Mouse (Mus musculus) liver, adult 2 months (tissue): ENCODE measurements around the gene Sumo3. TPM values are rescaled to one million over a fixed set of nuclear protein-coding genes. Genes with fewer than 3 reads are reported as not detected.

Experiments
- DNase-seq: peaks from one replicate; pipeline ENCODE4 v3.0.0-alpha.2; 2011; ENCODE audit warnings: low read depth, low spot score; ENCODE audit errors: extremely low read depth
- H3K27ac ChIP-seq: fragments of 200-500 bp; replicated peaks from 2 replicates; pipeline ENCODE4 v1.5.1; 2012; ENCODE audit warnings: low read depth, mild to moderate bottlenecking, control low read depth, inconsistent platforms, low read length; ENCODE audit not compliant: insufficient read depth
- H3K27me3 ChIP-seq: fragments of 200-500 bp; 2 replicates; pipeline ENCODE4 v1.6.1; 2012; ENCODE audit warnings: mild to moderate bottlenecking, moderate library complexity, low read length, inconsistent platforms; ENCODE audit not compliant: control insufficient read depth, insufficient read depth
- H3K36me3 ChIP-seq: fragments of 200-500 bp; 2 replicates; pipeline ENCODE4 v1.6.1; 2012; ENCODE audit warnings: low read length, inconsistent platforms; ENCODE audit not compliant: control insufficient read depth, insufficient read depth
- H3K4me1 ChIP-seq: fragments of 200-500 bp; 2 replicates; pipeline ENCODE4 v1.6.1; 2011; ENCODE audit warnings: low read length; ENCODE audit not compliant: control insufficient read depth, insufficient read depth
- H3K4me3 ChIP-seq: fragments of 200-500 bp; 2 replicates; pipeline ENCODE4 v1.5.1; 2011; ENCODE audit warnings: low read depth, mild to moderate bottlenecking, control low read depth, low read length, moderate library complexity; ENCODE audit not compliant: insufficient read depth
- H3K79me2 ChIP-seq: fragments of 200-500 bp; 2 replicates; pipeline ENCODE4 v1.6.1; 2012; ENCODE audit warnings: inconsistent platforms, mild to moderate bottlenecking, low read length, moderate library complexity; ENCODE audit not compliant: control insufficient read depth, insufficient read depth
- H3K9ac ChIP-seq: fragments of 200-500 bp; 2 replicates; pipeline ENCODE4 v1.6.1; 2012; ENCODE audit warnings: low read depth, mild to moderate bottlenecking, control low read depth, inconsistent platforms, low read length
- CTCF ChIP-seq: fragments of 200-500 bp; IDR thresholded peaks from 2 replicates; pipeline ENCODE4 v1.5.1; 2011; ENCODE audit warnings: low read depth, low read length, control low read depth
- POLR2A ChIP-seq: fragments of 200-500 bp; IDR thresholded peaks from 2 replicates; pipeline ENCODE4 v1.6.1; 2011; ENCODE audit warnings: low read length, control low read depth; ENCODE audit not compliant: insufficient read depth; ENCODE audit errors: extremely low read depth
- WGBS: fragments of 180-500 bp; shearing (Covaris S2); methylation state at CpG from one replicate; pipeline ENCODE4 v1.1.7; 2018; 5-methylcytosine and 5-hydroxymethylcytosine counted together
- polyA plus RNA-seq: library from polyadenylated mRNA; depleted of rRNA; stranded (reverse); fragments of >200 nt; gene quantifications from 2 replicates; pipeline ENCODE4 v1.2.3, GENCODE M21; 2012
- total RNA-seq: library from RNA; depleted of rRNA; stranded (reverse); fragments of >200 nt; gene quantifications from 2 replicates; pipeline ENCODE4 v1.2.3, GENCODE M21; 2014

Sumo3 gene
- total and polyA plus RNA-seq, 2 experiments = 59.6 to 170 TPM

DNA sequence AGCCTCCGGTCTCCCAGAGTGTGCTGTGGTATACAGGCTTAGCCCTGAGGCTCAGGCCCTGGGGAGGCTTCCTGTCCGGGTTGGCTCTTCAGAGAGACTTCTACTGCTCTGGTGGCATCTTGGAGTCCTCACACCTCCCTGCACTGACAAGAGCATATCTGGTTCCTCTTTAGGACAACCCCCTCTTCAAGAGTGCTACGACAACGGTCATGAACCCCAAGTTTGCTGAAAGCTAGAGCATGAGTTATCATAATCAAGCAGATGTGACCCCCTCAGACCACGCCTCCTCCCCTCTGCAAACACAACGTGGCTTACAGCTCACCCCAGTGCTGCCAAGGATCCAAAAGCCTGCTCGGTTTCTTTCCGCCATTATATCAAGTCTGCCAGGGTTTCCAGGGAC is 40.9 kb upstream of the Sumo3 start:
- 84% methylated on average over 8 of the region's 8 CpGs for WGBS
- Histone ChIP-seq H3K36me3 (no peaks in the 10 kb centered on the region), H3K4me3 (no peak overlapping the region), H3K4me1 (no peaks in the 10 kb centered on the region; the same call in 1 of the 2 replicates), H3K27me3 (no peaks in the 10 kb centered on the region), H3K9ac (no peak overlapping the region), H3K79me2 (no peaks in the 10 kb centered on the region), H3K27ac (no peak overlapping the region)
- TF ChIP-seq CTCF (no peak), POLR2A (no peak)
- DNase-seq = no peak

DNA sequence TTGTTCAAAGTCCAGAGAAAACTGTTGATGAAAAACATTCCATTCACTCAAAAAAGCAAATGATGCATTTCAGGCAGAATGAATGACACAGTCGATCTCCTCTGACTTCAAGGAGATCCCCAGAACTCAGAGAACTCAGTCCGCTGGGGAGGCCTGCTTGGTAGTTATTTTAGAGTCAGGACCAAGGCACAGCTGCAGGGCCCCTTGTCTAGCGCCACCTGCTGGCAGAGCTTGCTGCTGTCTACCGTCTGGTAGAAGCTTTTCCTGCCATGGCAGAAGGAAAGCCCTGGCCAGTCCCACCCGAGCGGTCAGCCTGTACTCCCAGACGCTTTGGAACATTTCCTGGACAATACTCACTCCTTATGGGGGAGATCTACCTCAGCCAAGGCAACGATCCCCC is 39.2 kb upstream of the Sumo3 start:
- peak; percentile 56 for DNase-seq
- TF ChIP-seq POLR2A (no peak), CTCF (peak; percentile 93)

DNA sequence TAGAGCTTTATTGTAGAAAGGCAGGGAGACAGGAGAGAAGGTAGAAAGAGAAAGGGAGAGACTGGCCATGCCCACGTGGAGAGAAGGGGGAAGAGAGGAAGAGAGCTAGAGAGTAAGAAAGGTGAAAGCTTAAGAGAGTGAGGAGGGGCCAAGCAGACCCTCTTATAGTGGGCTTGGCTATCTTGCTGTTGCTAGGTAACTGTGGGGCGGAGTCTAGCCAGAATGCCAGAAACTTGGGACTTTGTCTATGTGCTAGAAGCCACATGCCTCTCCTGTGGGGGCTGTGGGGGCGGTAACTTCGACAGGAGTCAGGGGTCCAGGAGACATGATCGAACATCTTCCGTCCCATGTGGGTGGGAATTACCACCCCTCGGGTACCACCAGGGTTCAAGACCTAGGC is 36.4 kb upstream of the Sumo3 start:
- 56% methylated on average over 7 of the region's 7 CpGs for WGBS
- Histone ChIP-seq H3K4me1 (peaks cover 16% of the 10 kb centered on the region; the same call in 1 of the 2 replicates), H3K9ac (no peak overlapping the region), H3K36me3 (no peaks in the 10 kb centered on the region), H3K4me3 (no peak overlapping the region), H3K27ac (no peak overlapping the region), H3K79me2 (no peaks in the 10 kb centered on the region), H3K27me3 (no peaks in the 10 kb centered on the region)
- DNase-seq = no peak
- TF ChIP-seq POLR2A (no peak), CTCF (no peak)

More for the DNA sequence above, 39.2 kb upstream of the Sumo3 start:
- H3K27ac ChIP-seq = no peak overlapping the region
- H3K9ac ChIP-seq = no peak overlapping the region
- no peaks in the 10 kb centered on the region for H3K79me2 ChIP-seq
- H3K4me1 ChIP-seq = peaks cover 6% of the 10 kb centered on the region; the same call in 1 of the 2 replicates
- no peak overlapping the region for H3K4me3 ChIP-seq
- no peaks in the 10 kb centered on the region for H3K27me3 ChIP-seq
- no peaks in the 10 kb centered on the region for H3K36me3 ChIP-seq
- 33% methylated on average over 8 of the region's 8 CpGs for WGBS

DNA sequence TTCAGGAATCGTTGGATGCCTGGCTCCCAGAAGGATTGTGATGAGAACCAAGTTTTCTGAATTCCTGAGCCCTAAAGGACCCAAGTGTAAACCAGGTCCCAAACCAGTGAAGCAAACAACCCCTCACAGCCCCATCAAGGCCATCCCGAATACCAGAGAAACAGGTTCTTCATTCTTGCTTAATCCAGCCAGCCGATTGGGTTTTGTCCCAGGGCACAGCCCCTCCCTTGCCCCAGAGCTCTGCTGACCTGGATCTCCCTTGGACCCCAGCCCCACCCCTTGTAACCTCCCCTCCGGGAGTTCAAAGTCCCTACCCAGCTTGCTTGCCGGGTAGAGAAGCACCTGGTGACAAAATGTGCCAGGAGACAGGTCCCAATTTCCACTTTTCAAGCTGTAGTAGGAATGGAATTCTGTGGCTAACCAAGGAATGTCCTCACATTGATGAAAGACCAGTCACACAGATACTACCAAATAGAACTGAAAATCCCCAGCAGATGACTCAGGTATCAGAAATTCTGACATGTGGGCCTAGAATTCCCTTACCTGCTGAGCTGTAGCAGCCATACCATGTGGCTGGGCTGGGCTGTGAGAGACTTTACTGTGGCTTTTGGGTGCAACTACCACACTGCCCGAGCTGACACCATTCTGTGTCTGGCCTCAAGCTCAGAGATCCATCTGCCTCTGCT is 35.8 kb upstream of the Sumo3 start:
- no peaks in the 10 kb centered on the region for H3K36me3 ChIP-seq
- peak overlapping the region; percentile 42 for H3K27ac ChIP-seq
- H3K4me3 ChIP-seq = no peak overlapping the region
- no peaks in the 10 kb centered on the region for H3K79me2 ChIP-seq
- DNase-seq = peak; percentile 88
- no peak overlapping the region for H3K9ac ChIP-seq
- 30% methylated on average over 6 of the region's 6 CpGs for WGBS
- H3K27me3 ChIP-seq = no peaks in the 10 kb centered on the region
- peaks cover 16% of the 10 kb centered on the region; the same call in 1 of the 2 replicates for H3K4me1 ChIP-seq
- TF ChIP-seq CTCF (no peak), POLR2A (no peak)

DNA sequence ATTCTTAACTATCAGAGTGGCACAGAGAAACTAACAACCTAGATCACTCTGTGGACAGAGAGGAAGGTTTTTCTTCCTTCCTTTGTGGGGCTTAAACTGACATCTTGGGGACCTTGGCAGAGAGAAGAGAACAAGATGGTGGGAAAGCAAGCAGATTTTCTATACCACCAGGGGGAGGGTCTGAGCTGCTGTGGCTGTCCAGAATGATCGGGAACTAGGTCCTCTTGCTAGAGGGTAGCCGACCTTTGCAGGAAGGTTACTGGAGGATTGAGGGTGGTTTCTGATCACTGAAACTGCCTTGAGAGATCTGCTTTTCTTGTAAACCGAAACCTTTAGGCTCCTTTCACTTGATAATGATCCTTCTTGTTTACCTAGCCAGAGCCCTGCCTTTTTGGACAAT is 33.7 kb upstream of the Sumo3 start:
- no peaks in the 10 kb centered on the region for H3K36me3 ChIP-seq
- H3K79me2 ChIP-seq = no peaks in the 10 kb centered on the region
- WGBS = 7% methylated on average over 3 of the region's 3 CpGs
- H3K27ac ChIP-seq = peak overlapping the region; percentile 23
- no peaks in the 10 kb centered on the region for H3K27me3 ChIP-seq
- peaks cover 16% of the 10 kb centered on the region; the same call in 1 of the 2 replicates for H3K4me1 ChIP-seq
- H3K9ac ChIP-seq = no peak overlapping the region; the same call in 1 of the 2 replicates
- no peak overlapping the region for H3K4me3 ChIP-seq
- no peak for DNase-seq
- TF ChIP-seq POLR2A (no peak), CTCF (peak; percentile 44)

DNA sequence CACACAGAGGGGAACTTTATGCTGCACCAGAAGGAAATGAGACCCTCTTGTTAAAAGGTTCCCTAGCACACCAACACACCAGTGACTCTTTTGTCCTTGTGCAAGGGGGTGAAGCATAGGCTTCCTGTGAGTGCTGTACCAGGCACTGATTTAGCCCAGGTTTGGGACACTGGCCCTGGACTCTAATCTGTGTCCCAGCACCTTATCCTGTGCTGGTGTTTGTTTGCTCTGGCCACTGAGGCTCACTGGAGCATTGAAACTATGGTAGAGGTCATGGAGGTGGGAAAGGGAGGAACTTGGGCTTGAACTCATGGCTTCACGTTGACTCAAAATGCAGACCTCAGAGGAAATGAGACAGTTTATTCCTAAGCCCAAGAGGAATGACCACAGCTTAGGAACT is 32.7 kb upstream of the Sumo3 start:
- peak; percentile 84 for DNase-seq
- 10% methylated on average over 1 of the region's 1 CpGs for WGBS
- TF ChIP-seq POLR2A (no peak), CTCF (no peak)
- H3K79me2 ChIP-seq = no peaks in the 10 kb centered on the region
- peaks cover 16% of the 10 kb centered on the region; the same call in 1 of the 2 replicates for H3K4me1 ChIP-seq
- no peak overlapping the region for H3K9ac ChIP-seq
- no peak overlapping the region for H3K4me3 ChIP-seq
- no peaks in the 10 kb centered on the region for H3K27me3 ChIP-seq
- H3K36me3 ChIP-seq = no peaks in the 10 kb centered on the region
- peak overlapping the region; percentile 35; the same call in 1 of the 2 replicates for H3K27ac ChIP-seq
